Mouse (Mus musculus): ENCODE results near the gene Slc25a1.
A peak's percentile ranks its signal among the peaks of the same experiment; 100 is the strongest.
"Not testable (repeated sequence)": the region's sequence is repeated elsewhere in the genome, so short reads cannot be mapped to it uniquely, and the experiment has no call there.

Gene Slc25a1

GRCm38 (mm10) chr16:17928087-17928580, at the start of gene Slc25a1:
TSS of gene Slc25a1 (minus strand) at chr16:17928219.
- DNase-seq (ENCODE audit: low read depth, low spot score), result peak; percentile 64
- peaks cover 2% of the 10 kb centered on the region; the same call in 1 of the 2 replicates for H3K36me3 ChIP-seq (ENCODE audit: control insufficient read depth, insufficient read depth, low read length, poor library complexity, severe bottlenecking)
- no peaks in the 10 kb centered on the region for H3K27me3 ChIP-seq (ENCODE audit: control insufficient read depth, insufficient read depth, low read length, poor library complexity, severe bottlenecking)

DNA sequence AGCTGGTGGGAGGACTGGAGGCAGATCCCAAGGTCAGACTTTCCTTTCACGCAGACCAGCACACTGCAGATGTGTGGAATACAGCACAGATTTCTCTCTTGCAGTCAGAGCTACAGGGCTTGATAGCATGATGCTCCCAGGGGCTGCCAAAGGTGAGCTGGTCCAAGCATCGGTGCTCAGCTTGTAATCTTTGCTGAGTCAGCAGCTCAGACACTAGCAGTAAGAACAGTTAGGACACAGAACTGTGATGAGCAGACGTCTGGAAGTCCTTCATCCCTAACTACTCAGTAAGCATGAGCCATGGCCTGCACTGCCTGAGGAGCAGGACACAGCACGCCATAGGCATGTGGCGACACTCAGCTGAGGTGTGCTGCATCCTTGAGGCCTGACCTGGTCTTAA, 43.8 kb upstream of the Slc25a1 start:
- DNase-seq (ENCODE audit: low read depth, low spot score), result no peak
- no peaks in the 10 kb centered on the region for H3K36me3 ChIP-seq (ENCODE audit: control insufficient read depth, insufficient read depth, low read length, poor library complexity, severe bottlenecking)
- no peaks in the 10 kb centered on the region for H3K27me3 ChIP-seq (ENCODE audit: control insufficient read depth, insufficient read depth, low read length, poor library complexity, severe bottlenecking)

GRCm38 (mm10) chr16:17962091-17962490, 34.1 kb upstream of the Slc25a1 start:
- H3K27me3 ChIP-seq (ENCODE audit: control insufficient read depth, insufficient read depth, low read length, poor library complexity, severe bottlenecking), result no peaks in the 10 kb centered on the region
- DNase-seq (ENCODE audit: low read depth, low spot score), result no peak
- no peaks in the 10 kb centered on the region for H3K36me3 ChIP-seq (ENCODE audit: control insufficient read depth, insufficient read depth, low read length, poor library complexity, severe bottlenecking)

GRCm38 (mm10) chr16:17956052-17956638, 28.1 kb upstream of the Slc25a1 start:
- H3K27me3 ChIP-seq (ENCODE audit: control insufficient read depth, insufficient read depth, low read length, poor library complexity, severe bottlenecking); DNase-seq (ENCODE audit: low read depth, low spot score); H3K36me3 ChIP-seq (ENCODE audit: control insufficient read depth, insufficient read depth, low read length, poor library complexity, severe bottlenecking): not testable (repeated sequence)

DNA sequence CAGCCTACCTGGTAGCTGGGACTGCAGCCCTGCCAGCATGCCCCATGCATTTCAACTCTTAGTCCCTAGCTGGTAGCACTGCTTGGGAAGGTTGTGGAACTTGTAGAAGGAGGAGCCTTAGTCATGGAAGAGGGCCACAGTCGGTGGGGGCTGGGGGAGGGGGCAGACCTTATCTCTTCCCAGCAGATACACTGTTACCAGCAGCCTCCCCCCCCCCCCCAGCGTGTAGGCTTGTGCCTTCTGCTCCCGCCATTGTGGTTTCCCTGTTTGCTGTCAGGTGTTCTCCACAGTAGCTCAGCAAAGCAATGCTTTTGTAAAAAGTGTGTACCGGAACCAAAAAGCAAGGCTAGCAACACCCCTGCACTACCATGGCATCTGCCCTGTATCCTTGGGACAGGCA, 23.6 kb upstream of the Slc25a1 start:
- Histone ChIP-seq H3K36me3 (ENCODE audit: control insufficient read depth, insufficient read depth, low read length, poor library complexity, severe bottlenecking) (no peaks in the 10 kb centered on the region), H3K27me3 (ENCODE audit: control insufficient read depth, insufficient read depth, low read length, poor library complexity, severe bottlenecking) (no peaks in the 10 kb centered on the region)
- DNase-seq (ENCODE audit: low read depth, low spot score), result no peak

- no peak for DNase-seq (ENCODE audit: low read depth, low spot score)
- H3K27me3 ChIP-seq (ENCODE audit: control insufficient read depth, insufficient read depth, low read length, poor library complexity, severe bottlenecking), result no peaks in the 10 kb centered on the region
- H3K36me3 ChIP-seq (ENCODE audit: control insufficient read depth, insufficient read depth, low read length, poor library complexity, severe bottlenecking), result no peaks in the 10 kb centered on the region
Observed at GRCm38 (mm10) chr16:17950068-17950467, 22.0 kb upstream of the Slc25a1 start.

GRCm38 (mm10) chr16:17949421-17949877, 21.4 kb upstream of the Slc25a1 start:
- no peaks in the 10 kb centered on the region for H3K36me3 ChIP-seq (ENCODE audit: control insufficient read depth, insufficient read depth, low read length, poor library complexity, severe bottlenecking)
- no peaks in the 10 kb centered on the region for H3K27me3 ChIP-seq (ENCODE audit: control insufficient read depth, insufficient read depth, low read length, poor library complexity, severe bottlenecking)
- no peak for DNase-seq (ENCODE audit: low read depth, low spot score)

DNA sequence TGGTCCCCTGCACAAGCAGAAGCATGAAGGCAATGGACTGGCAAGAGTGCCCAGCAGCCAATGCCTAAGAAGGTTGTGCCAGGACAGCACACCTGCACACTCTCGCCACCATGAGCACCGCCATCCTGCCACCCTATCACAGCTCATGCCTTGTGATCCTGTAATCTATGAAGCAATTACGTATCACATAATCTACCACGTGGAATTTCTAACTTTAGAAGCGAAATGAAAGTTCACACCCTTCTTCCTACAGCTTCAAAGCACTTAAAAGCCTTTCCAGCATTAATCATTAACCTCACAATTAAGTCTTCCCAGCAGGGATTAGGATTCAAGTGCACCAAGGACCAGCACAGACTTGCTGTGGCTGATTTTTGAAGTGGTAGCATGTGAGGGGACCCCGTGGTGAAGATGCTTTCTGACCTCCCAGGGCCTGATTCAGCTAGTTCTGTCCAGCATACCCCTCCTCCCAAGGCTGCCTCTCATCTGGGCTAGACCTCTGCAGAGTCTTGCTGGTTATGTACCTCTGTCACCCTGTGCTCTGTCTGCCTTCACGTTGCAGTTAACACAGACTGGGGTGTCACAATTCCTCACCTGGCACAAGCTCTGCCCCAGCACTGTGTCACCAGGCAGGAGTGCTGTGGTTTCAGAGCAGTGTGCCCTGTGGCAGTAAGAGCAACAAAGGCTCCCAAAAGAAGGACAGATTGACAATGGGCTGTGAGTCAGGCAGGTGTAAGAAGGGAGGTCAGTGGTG, 17.2 kb upstream of the Slc25a1 start:
- DNase-seq (ENCODE audit: low read depth, low spot score), result no peak
- Histone ChIP-seq H3K36me3 (ENCODE audit: control insufficient read depth, insufficient read depth, low read length, poor library complexity, severe bottlenecking) (no peaks in the 10 kb centered on the region), H3K27me3 (ENCODE audit: control insufficient read depth, insufficient read depth, low read length, poor library complexity, severe bottlenecking) (no peaks in the 10 kb centered on the region)

DNA sequence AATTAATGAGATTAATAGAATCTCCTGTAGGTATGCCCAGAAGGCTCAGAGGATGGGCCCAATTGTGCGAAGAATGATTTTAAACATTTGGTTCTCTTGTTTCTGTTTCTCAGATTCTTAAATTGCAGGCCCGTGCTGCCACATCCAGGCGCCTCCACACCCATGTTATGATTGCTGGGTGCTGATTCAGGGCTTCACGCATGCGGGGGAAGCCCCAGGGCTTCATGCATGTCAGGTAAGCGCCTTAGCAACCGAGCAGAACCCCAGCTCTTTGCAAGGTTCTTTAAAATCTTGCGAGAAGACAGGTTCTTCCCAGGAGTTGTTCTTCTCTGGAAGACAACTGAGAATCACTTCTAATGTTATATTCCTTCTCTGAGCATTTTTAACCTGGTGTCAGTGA, 15.4 kb upstream of the Slc25a1 start:
- Histone ChIP-seq H3K27me3 (ENCODE audit: control insufficient read depth, insufficient read depth, low read length, poor library complexity, severe bottlenecking) (no peaks in the 10 kb centered on the region), H3K36me3 (ENCODE audit: control insufficient read depth, insufficient read depth, low read length, poor library complexity, severe bottlenecking) (no peaks in the 10 kb centered on the region)
- no peak for DNase-seq (ENCODE audit: low read depth, low spot score)

- no peak for DNase-seq (ENCODE audit: low read depth, low spot score)
- H3K27me3 ChIP-seq (ENCODE audit: control insufficient read depth, insufficient read depth, low read length, poor library complexity, severe bottlenecking), result no peaks in the 10 kb centered on the region
- H3K36me3 ChIP-seq (ENCODE audit: control insufficient read depth, insufficient read depth, low read length, poor library complexity, severe bottlenecking), result no peaks in the 10 kb centered on the region
Observed at GRCm38 (mm10) chr16:17939255-17939751, 11.3 kb upstream of the Slc25a1 start.

DNA sequence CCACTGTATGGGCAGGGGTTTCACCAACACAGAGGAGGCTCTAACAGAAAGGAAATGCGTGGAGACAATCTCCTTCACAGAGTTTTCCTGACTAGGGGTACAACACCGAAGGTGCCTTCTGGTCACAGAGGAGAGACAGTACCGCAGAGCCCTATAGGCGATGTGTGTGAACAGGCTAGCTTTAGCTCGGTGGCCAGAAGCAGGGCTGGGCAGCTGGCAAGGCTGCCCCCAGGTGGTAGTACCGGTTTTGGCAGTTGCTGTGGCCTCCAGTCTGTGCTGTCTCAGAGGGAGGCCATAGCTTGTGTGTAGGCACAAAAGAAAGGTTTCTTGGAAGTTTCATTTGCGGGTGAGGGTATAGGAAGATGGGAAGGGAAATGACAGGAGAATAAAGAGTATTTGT, 10.8 kb upstream of the Slc25a1 start:
- no peaks in the 10 kb centered on the region for H3K27me3 ChIP-seq (ENCODE audit: control insufficient read depth, insufficient read depth, low read length, poor library complexity, severe bottlenecking)
- peak; percentile 86 for DNase-seq (ENCODE audit: low read depth, low spot score)

GRCm38 (mm10) chr16:17938187-17938586, 10.2 kb upstream of the Slc25a1 start:
- no peaks in the 10 kb centered on the region for H3K36me3 ChIP-seq (ENCODE audit: control insufficient read depth, insufficient read depth, low read length, poor library complexity, severe bottlenecking)
- no peak for DNase-seq (ENCODE audit: low read depth, low spot score)
- no peaks in the 10 kb centered on the region for H3K27me3 ChIP-seq (ENCODE audit: control insufficient read depth, insufficient read depth, low read length, poor library complexity, severe bottlenecking)

More for the DNA sequence above, 10.8 kb upstream of the Slc25a1 start:
- no peaks in the 10 kb centered on the region for H3K36me3 ChIP-seq (ENCODE audit: control insufficient read depth, insufficient read depth, low read length, poor library complexity, severe bottlenecking)

DNA sequence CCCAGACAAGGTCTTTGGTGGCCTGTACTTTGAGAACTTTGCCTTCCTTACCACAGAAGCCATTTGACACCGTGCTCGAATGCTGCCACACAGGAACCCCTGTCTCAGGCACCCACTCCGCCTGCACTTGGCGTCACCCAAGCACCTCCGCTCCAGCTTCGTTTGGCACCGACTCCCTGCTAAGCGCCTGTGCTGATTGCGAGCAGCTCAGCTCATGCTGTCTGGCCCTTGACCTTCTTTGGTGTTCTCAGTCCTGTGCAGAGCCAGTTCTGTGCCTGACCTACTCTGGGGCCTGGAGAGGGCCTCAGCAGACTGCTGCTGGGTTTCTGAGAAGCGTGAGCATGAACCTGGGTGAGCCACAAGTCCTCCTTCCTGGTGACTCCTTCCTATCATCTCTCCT, 8.8 kb upstream of the Slc25a1 start:
- no peak for DNase-seq (ENCODE audit: low read depth, low spot score)
- no peaks in the 10 kb centered on the region for H3K27me3 ChIP-seq (ENCODE audit: control insufficient read depth, insufficient read depth, low read length, poor library complexity, severe bottlenecking)
- H3K36me3 ChIP-seq (ENCODE audit: control insufficient read depth, insufficient read depth, low read length, poor library complexity, severe bottlenecking), result no peaks in the 10 kb centered on the region

- H3K36me3 ChIP-seq (ENCODE audit: control insufficient read depth, insufficient read depth, low read length, poor library complexity, severe bottlenecking), result no peaks in the 10 kb centered on the region
- H3K27me3 ChIP-seq (ENCODE audit: control insufficient read depth, insufficient read depth, low read length, poor library complexity, severe bottlenecking), result no peaks in the 10 kb centered on the region
- no peak for DNase-seq (ENCODE audit: low read depth, low spot score)
Observed at GRCm38 (mm10) chr16:17934445-17934910, 6.5 kb upstream of the Slc25a1 start.
